Mouse (Mus musculus): Measurements from ENCODE around the gene Gpr156. TPM values are rescaled to one million over a fixed set of nuclear protein-coding genes. Genes with fewer than 3 reads are reported as not detected.

The Gpr156 gene
- polyA plus RNA-seq, 2 experiments, result 0.59 to 0.78 TPM

DNA sequence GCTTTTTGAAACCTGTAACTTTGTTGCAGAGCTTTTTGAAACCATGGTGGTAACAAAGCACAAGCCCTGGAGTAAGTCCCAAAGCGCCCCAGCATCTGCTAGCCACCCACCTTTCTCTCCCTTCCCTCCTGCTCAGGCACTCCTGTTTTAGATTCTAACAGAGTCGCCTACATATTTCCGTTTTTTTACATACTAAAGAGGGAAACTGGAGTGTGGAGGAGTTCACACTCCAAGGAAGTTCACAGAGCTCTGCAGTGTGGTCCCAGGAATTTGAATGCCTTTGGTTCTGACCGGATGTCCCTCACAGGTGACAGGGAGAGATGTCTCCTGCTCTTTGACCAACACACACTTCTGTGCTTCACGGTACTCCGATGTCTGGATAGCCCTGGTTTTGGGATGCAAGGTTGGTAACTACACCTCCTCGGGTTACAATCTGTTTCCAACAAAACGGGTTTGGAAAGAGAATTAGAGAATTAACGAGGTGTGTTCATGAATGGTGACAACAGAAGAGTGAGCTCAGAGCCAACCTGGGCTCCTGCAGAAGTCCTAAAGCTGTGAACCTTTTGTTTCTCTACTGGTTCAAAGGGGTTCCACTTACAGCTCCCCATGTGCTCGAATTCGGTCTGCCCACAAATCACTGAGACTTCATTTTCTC, 72.0 kb downstream of the Gpr156 start:
- Histone ChIP-seq H3K4me3 (replicated peaks; ENCODE audit: low read length) (no peak overlapping the region), H3K9me3 (ENCODE audit: control insufficient read depth, low read length) (no peaks in the 10 kb centered on the region), H3K9ac (ENCODE audit: low read depth, low read length, severe bottlenecking) (0 out of 2 replicates have a peak overlapping the region, but pooled peaks have one; percentile 5), H3K4me2 (replicated peaks; ENCODE audit: low read depth, low read length, severe bottlenecking) (no peak overlapping the region), H3K4me1 (ENCODE audit: control insufficient read depth, insufficient read depth, low read length) (peaks cover 11% of the 10 kb centered on the region), H3K36me3 (ENCODE audit: control insufficient read depth, insufficient read depth, low read length) (no peaks in the 10 kb centered on the region), H3K27ac (replicated peaks; ENCODE audit: low read depth, low read length) (no peak overlapping the region), H3K27me3 (ENCODE audit: control insufficient read depth, insufficient read depth, low read length) (no peaks in the 10 kb centered on the region)
- 32% methylated on average over 11 of the region's 11 CpGs for WGBS
- DNase-seq (ENCODE audit: low spot score) (no peak), ATAC-seq (ENCODE audit: low FRiP score, low read depth) (no peak)
- TF ChIP-seq POLR2A (IDR thresholded peaks at IDR 0.05; ENCODE audit: borderline replicate concordance, extremely low read depth, insufficient read depth, insufficient read length), result no peak

DNA sequence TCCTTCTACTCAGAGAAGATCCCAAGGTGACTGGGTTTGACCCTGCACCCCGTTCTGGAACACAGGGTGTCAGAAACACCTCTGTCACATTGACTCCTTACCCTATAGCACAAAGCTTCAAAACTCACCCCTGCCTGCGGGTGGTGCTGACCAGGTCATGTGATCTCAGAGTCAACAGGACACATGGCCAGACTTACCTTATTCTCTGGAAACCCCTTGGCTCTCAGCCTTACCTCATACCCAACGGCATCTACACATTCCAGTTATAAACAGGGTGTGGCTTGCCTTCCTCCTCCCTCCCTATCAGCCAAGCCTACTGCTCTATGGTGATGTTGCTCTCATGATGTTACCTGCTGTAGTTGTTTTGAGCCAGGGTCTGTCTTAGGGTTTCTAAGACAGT, 73.5 kb downstream of the Gpr156 start:
- DNase-seq (ENCODE audit: low spot score) (no peak), ATAC-seq (ENCODE audit: low FRiP score, low read depth) (no peak)
- WGBS, result 69% methylated on average over 3 of the region's 3 CpGs
- H3K9ac ChIP-seq (ENCODE audit: low read depth, low read length, severe bottlenecking), result no peak overlapping the region
- H3K9me3 ChIP-seq (ENCODE audit: control insufficient read depth, low read length), result no peaks in the 10 kb centered on the region
- H3K4me1 ChIP-seq (ENCODE audit: control insufficient read depth, insufficient read depth, low read length), result peaks cover 12% of the 10 kb centered on the region
- H3K27ac ChIP-seq (replicated peaks; ENCODE audit: low read depth, low read length), result no peak overlapping the region
- no peaks in the 10 kb centered on the region for H3K36me3 ChIP-seq (ENCODE audit: control insufficient read depth, insufficient read depth, low read length)
- no peak for TF ChIP-seq POLR2A (IDR thresholded peaks at IDR 0.05; ENCODE audit: borderline replicate concordance, extremely low read depth, insufficient read depth, insufficient read length)
- no peak overlapping the region for H3K4me2 ChIP-seq (replicated peaks; ENCODE audit: low read depth, low read length, severe bottlenecking)
- no peak overlapping the region for H3K4me3 ChIP-seq (replicated peaks; ENCODE audit: low read length)
- H3K27me3 ChIP-seq (ENCODE audit: control insufficient read depth, insufficient read depth, low read length), result no peaks in the 10 kb centered on the region

DNA sequence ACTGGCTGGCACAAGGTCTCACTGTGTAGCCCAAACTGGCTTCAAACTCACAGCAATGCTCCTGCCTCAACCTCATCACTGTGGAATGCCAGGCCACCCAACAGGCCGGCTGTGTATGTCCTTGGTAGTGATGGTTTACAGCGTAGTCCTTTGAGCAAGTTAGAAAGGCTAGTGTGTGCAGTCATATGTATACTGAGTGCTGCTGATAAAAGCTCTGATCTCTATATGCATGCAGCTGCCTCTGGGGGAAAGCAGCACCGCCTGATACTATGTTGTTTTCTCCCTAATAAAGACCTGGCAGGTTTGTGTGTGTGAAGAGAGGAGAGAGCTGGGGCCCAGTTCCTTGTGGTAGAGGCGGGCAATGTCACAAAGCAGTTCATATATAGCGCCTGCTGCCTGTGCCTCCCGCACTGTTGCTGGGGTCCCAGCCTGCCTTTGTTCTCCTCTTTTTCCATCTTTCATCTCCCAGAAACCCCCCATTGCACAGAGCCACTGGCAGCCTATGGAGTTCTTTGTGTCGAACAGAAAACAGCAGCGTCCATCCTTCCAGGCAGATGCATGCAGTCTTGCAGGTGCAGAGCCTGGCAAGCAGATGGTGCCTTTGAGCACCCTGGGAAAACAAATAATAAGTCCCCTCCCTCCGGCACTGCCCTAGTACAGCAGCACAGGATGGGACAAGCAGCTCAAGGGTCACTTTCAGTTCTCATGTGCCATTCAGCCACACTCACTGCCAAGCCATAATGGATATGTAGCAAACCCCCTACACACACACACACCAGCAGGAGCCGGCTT, 74.5 kb downstream of the Gpr156 start:
- H3K9me3 ChIP-seq (ENCODE audit: control insufficient read depth, low read length), result no peaks in the 10 kb centered on the region
- no peaks in the 10 kb centered on the region for H3K27me3 ChIP-seq (ENCODE audit: control insufficient read depth, insufficient read depth, low read length)
- no peak for TF ChIP-seq POLR2A (IDR thresholded peaks at IDR 0.05; ENCODE audit: borderline replicate concordance, extremely low read depth, insufficient read depth, insufficient read length)
- H3K4me2 ChIP-seq (replicated peaks; ENCODE audit: low read depth, low read length, severe bottlenecking), result no peak overlapping the region
- H3K4me3 ChIP-seq (replicated peaks; ENCODE audit: low read length), result no peak overlapping the region
- no peaks in the 10 kb centered on the region for H3K36me3 ChIP-seq (ENCODE audit: control insufficient read depth, insufficient read depth, low read length)
- no peak overlapping the region for H3K9ac ChIP-seq (ENCODE audit: low read depth, low read length, severe bottlenecking)
- 49% methylated on average over 10 of the region's 10 CpGs for WGBS
- no peak for ATAC-seq (ENCODE audit: low FRiP score, low read depth)
- DNase-seq (ENCODE audit: low spot score), result no peak
- H3K4me1 ChIP-seq (ENCODE audit: control insufficient read depth, insufficient read depth, low read length), result peaks cover 15% of the 10 kb centered on the region
- H3K27ac ChIP-seq (replicated peaks; ENCODE audit: low read depth, low read length), result no peak overlapping the region

GRCm38 (mm10) chr16:37992806-37993205, 76.5 kb downstream of the Gpr156 start:
- 21% methylated on average over 8 of the region's 8 CpGs for WGBS
- ATAC-seq (ENCODE audit: low FRiP score, low read depth), result no peak
- TF ChIP-seq POLR2A (IDR thresholded peaks at IDR 0.05; ENCODE audit: borderline replicate concordance, extremely low read depth, insufficient read depth, insufficient read length), result no peak

DNA sequence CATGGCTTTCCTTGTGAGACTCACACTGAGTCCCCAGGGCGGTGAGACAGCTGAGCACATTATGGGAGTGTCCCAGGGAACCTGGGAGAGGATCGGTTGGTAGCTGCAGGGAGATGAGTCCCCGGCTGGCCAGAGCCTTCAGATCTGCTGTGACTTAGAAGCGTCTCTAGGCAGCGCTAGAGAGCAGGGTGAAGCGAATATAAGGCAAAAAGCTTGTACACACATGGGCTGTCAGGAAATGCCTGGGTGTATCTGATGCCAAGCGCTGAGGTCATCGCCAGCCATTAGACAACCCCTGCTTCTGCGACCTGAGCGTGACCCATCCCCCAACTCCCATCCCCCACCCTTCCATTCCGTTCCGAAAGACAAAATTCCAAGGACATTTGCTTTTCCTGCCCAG, 78.4 kb downstream of the Gpr156 start:
- Histone ChIP-seq H3K36me3 (ENCODE audit: control insufficient read depth, insufficient read depth, low read length) (no peaks in the 10 kb centered on the region), H3K9ac (ENCODE audit: low read depth, low read length, severe bottlenecking) (no peak overlapping the region), H3K9me3 (ENCODE audit: control insufficient read depth, low read length) (no peaks in the 10 kb centered on the region), H3K27ac (replicated peaks; ENCODE audit: low read depth, low read length) (no peak overlapping the region), H3K4me2 (replicated peaks; ENCODE audit: low read depth, low read length, severe bottlenecking) (no peak overlapping the region; the same call in 1 of the 2 replicates), H3K4me1 (ENCODE audit: control insufficient read depth, insufficient read depth, low read length) (peaks cover 4% of the 10 kb centered on the region; the same call in 1 of the 2 replicates), H3K4me3 (replicated peaks; ENCODE audit: low read length) (no peak overlapping the region), H3K27me3 (ENCODE audit: control insufficient read depth, insufficient read depth, low read length) (no peaks in the 10 kb centered on the region)
- DNase-seq (ENCODE audit: low spot score) (peak; percentile 67), ATAC-seq (ENCODE audit: low FRiP score, low read depth) (no peak)
- 24% methylated on average over 12 of the region's 12 CpGs for WGBS
- TF ChIP-seq POLR2A (IDR thresholded peaks at IDR 0.05; ENCODE audit: borderline replicate concordance, extremely low read depth, insufficient read depth, insufficient read length), result no peak

More at GRCm38 (mm10) chr16:37992806-37993205, 76.5 kb downstream of the Gpr156 start:
- Histone ChIP-seq H3K4me3 (replicated peaks; ENCODE audit: low read length) (no peak overlapping the region), H3K9ac (ENCODE audit: low read depth, low read length, severe bottlenecking) (no peak overlapping the region), H3K27ac (replicated peaks; ENCODE audit: low read depth, low read length) (no peak overlapping the region), H3K9me3 (ENCODE audit: control insufficient read depth, low read length) (no peaks in the 10 kb centered on the region), H3K27me3 (ENCODE audit: control insufficient read depth, insufficient read depth, low read length) (no peaks in the 10 kb centered on the region), H3K4me2 (replicated peaks; ENCODE audit: low read depth, low read length, severe bottlenecking) (no peak overlapping the region), H3K36me3 (ENCODE audit: control insufficient read depth, insufficient read depth, low read length) (no peaks in the 10 kb centered on the region), H3K4me1 (ENCODE audit: control insufficient read depth, insufficient read depth, low read length) (peaks cover 12% of the 10 kb centered on the region)
- no peak for DNase-seq (ENCODE audit: low spot score)
